Mouse (Mus musculus) CH12.LX (cell line): ENCODE data around the gene Gna12.

Source experiments
- CHD1 ChIP-seq: IDR thresholded peaks from 2 replicates; pipeline ENCODE4 v1.6.1; 2012; ENCODE audit warnings: low read depth, low read length, improper control_type of control experiment, inconsistent platforms
- CTCF ChIP-seq, 2 experiments: IDR thresholded peaks in 1 of 2; conservative IDR thresholded peaks in 1 of 2; 2 replicates each; pipeline ENCODE4 v1.5.1; 2011 to 2012; ENCODE audit warnings: low read depth in 2 of 2, low read length in 2 of 2, improper control_type of control experiment in 1 of 2, inconsistent platforms in 1 of 2, mild to moderate bottlenecking in 1 of 2, moderate library complexity in 1 of 2
- E2F4 ChIP-seq: IDR thresholded peaks from 2 replicates; pipeline ENCODE4 v1.6.1; 2011; ENCODE audit warnings: low read depth, low read length, improper control_type of control experiment; ENCODE audit not compliant: insufficient replicate concordance
- ELF1 ChIP-seq: IDR thresholded peaks from 2 replicates; pipeline ENCODE4 v1.6.1; 2014; ENCODE audit warnings: low read depth, mild to moderate bottlenecking, inconsistent platforms, low read length, improper control_type of control experiment
- JUN ChIP-seq: IDR thresholded peaks from 2 replicates; pipeline ENCODE4 v1.6.1; 2011; ENCODE audit warnings: low read depth, mild to moderate bottlenecking, low read length, improper control_type of control experiment, moderate library complexity; ENCODE audit not compliant: insufficient read depth
- MAFK ChIP-seq: IDR thresholded peaks from 2 replicates; pipeline ENCODE4 v1.6.1; 2011; ENCODE audit warnings: low read length, improper control_type of control experiment; ENCODE audit not compliant: insufficient replicate concordance
- POLR2A ChIP-seq: IDR thresholded peaks from 2 replicates; pipeline ENCODE4 v1.6.1; 2011; ENCODE audit warnings: low read depth, mild to moderate bottlenecking, improper control_type of control experiment, low read length
- SMC3 ChIP-seq: IDR thresholded peaks from 2 replicates; pipeline ENCODE4 v1.6.1; 2011; ENCODE audit warnings: low read depth, low read length, improper control_type of control experiment
- TCF12 ChIP-seq: IDR thresholded peaks from 2 replicates; pipeline ENCODE4 v1.6.1; 2014; ENCODE audit warnings: low read depth, mild to moderate bottlenecking, inconsistent platforms, low read length, improper control_type of control experiment
- ZKSCAN1 ChIP-seq: IDR thresholded peaks from 2 replicates; pipeline ENCODE4 v1.6.1; 2012; ENCODE audit warnings: low read depth, inconsistent platforms, low read length, improper control_type of control experiment, borderline replicate concordance

DNA sequence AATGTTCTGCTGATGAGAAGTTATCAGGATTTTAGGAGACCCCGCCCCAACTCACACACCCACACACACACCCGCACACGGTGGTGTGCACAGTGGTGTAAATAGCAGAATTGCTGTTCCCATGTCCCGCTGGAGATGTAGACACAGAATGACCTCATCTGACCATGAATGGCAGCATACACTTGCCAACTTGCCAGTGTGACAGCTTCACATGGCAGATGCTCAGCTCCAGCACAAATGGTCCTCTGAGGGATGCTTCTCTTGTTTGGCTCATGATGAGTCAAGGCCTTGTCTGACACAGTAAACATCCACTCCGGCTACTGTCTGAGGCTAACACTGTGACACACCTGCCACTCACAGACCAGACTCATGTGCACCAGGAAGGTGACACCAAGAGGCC lies 61.9 kb downstream of the Gna12 start:
- TF ChIP-seq ELF1 (no peak), CTCF (conservative IDR thresholded peaks at IDR 0.05 in 1 of 2, IDR thresholded peaks at IDR 0.05 in 1 of 2; ENCODE audit: low read depth in 2 of 2, low read length in 2 of 2) (no peak), POLR2A (no peak), MAFK (no peak), CHD1 (no peak), JUN (no peak), TCF12 (no peak), SMC3 (no peak), E2F4 (no peak), ZKSCAN1 (no peak)
